7 mouse cellular contexts compared by ENCODE assay signal in genomic region chr9:110655651-110656007, GRCm38 (mm10). TPM values are rescaled to one million over a fixed set of nuclear protein-coding genes. Genes with fewer than 3 reads are reported as not detected.
DNase-seq lines count a peak whose midpoint lies in the region; ATAC-seq and TF ChIP-seq lines count a peak whose summit lies in the region.

No protein-coding gene starts in this region.

- ATAC-seq in embryonic facial prominence, embryonic 13.5 days (ENCODE audit: insufficient number of reproducible peaks, insufficient read depth, low FRiP score, low TSS enrichment, low read depth) = no peak
- ATAC-seq in intestine, embryonic 15.5 days = no peak
- peak; percentile 8 for ATAC-seq in neural tube, embryonic 13.5 days (ENCODE audit: low read depth)

- H3K36me3 ChIP-seq in embryonic facial prominence, embryonic 13.5 days = peaks cover 7% of the 10 kb centered on the region; the same call in 1 of the 2 replicates
- H3K36me3 ChIP-seq in intestine, embryonic 15.5 days = no peaks in the 10 kb centered on the region
- no peaks in the 10 kb centered on the region for H3K36me3 ChIP-seq in neural tube, embryonic 13.5 days

- H3K27ac ChIP-seq in layer of hippocampus, adult 2 months = peak overlapping the region; percentile 100
- peak overlapping the region; percentile 60; the same call in 1 of the 2 replicates for H3K27ac ChIP-seq in embryonic facial prominence, embryonic 13.5 days
- H3K27ac ChIP-seq in intestine, embryonic 15.5 days = peak overlapping the region; percentile 79
- H3K27ac ChIP-seq in neural tube, embryonic 13.5 days (replicated peaks) = peak overlapping the region; percentile 81

- WGBS in embryonic facial prominence, embryonic 13.5 days = 83% methylated on average over 10 of the region's 10 CpGs
- WGBS in intestine, embryonic 15.5 days = 79% methylated on average over 10 of the region's 10 CpGs
- WGBS in neural tube, embryonic 13.5 days = 84% methylated on average over 10 of the region's 10 CpGs

- peak overlapping the region; percentile 54 for H3K9ac ChIP-seq in embryonic facial prominence, embryonic 13.5 days
- H3K9ac ChIP-seq in intestine, embryonic 15.5 days = no peak overlapping the region; the same call in none of the 2 replicates
- H3K9ac ChIP-seq in neural tube, embryonic 13.5 days = peak overlapping the region; percentile 63

- H3K27me3 ChIP-seq in embryonic facial prominence, embryonic 13.5 days = peaks cover 48% of the 10 kb centered on the region
- H3K27me3 ChIP-seq in intestine, embryonic 15.5 days (replicated peaks) = peaks cover 20% of the 10 kb centered on the region
- peaks cover 31% of the 10 kb centered on the region for H3K27me3 ChIP-seq in neural tube, embryonic 13.5 days

- DNase-seq in layer of hippocampus, adult 2 months (ENCODE audit: low spot score in 2 of 2) = no peak
- DNase-seq in layer of hippocampus, postnatal 36 days = no peak
- DNase-seq in gastrocnemius, postnatal 10 days = no peak
- no peak for DNase-seq in adrenal gland, postnatal 4 days (ENCODE audit: low spot score in 2 of 2)

- no peaks in the 10 kb centered on the region for H3K9me3 ChIP-seq in embryonic facial prominence, embryonic 13.5 days
- no peaks in the 10 kb centered on the region for H3K9me3 ChIP-seq in intestine, embryonic 15.5 days
- no peaks in the 10 kb centered on the region for H3K9me3 ChIP-seq in neural tube, embryonic 13.5 days

- TF ChIP-seq CTCF in layer of hippocampus, adult 2 months (conservative IDR thresholded peaks at IDR 0.05) = no peak

- peak overlapping the region; percentile 73 for H3K4me2 ChIP-seq in embryonic facial prominence, embryonic 13.5 days
- peak overlapping the region; percentile 73 for H3K4me2 ChIP-seq in intestine, embryonic 15.5 days (replicated peaks)
- H3K4me2 ChIP-seq in neural tube, embryonic 13.5 days = peak overlapping the region; percentile 65

- H3K4me3 ChIP-seq in layer of hippocampus, adult 2 months = peak overlapping the region; percentile 73
- H3K4me3 ChIP-seq in embryonic facial prominence, embryonic 13.5 days = peak overlapping the region; percentile 70
- H3K4me3 ChIP-seq in intestine, embryonic 15.5 days (replicated peaks) = peak overlapping the region; percentile 75
- peak overlapping the region; percentile 69 for H3K4me3 ChIP-seq in neural tube, embryonic 13.5 days

- peaks cover 42% of the 10 kb centered on the region for H3K4me1 ChIP-seq in embryonic facial prominence, embryonic 13.5 days
- peaks cover 21% of the 10 kb centered on the region for H3K4me1 ChIP-seq in intestine, embryonic 15.5 days (replicated peaks)
- peaks cover 54% of the 10 kb centered on the region for H3K4me1 ChIP-seq in neural tube, embryonic 13.5 days (replicated peaks)

RNA-seq across cellular contexts. Expression of gene Ccdc12, which starts 0.7 kb away (rescaled TPM):
- total RNA-seq in layer of hippocampus, adult 2 months (2021) = 10 to 100 TPM; 50.2 to 66.0 TPM
- total RNA-seq in layer of hippocampus, postnatal 36 days (2021) = 10 to 100 TPM; 48.3 to 54.5 TPM
- polyA plus RNA-seq in embryonic facial prominence, embryonic 13.5 days (2015; fragmentation: Nextera tagmentation; extraction: Ambion mirVana) = 101 and 123 TPM in 2 replicates
- polyA plus RNA-seq in intestine, embryonic 15.5 days (2015; fragmentation: Nextera tagmentation; extraction: Ambion mirVana) = 162 and 166 TPM in 2 replicates
- 105 and 118 TPM in 2 replicates for polyA plus RNA-seq in neural tube, embryonic 13.5 days (2015; fragmentation: Nextera tagmentation; extraction: Ambion mirVana)
- 10 to 100 TPM; 50.3 to 53.6 TPM for total RNA-seq in gastrocnemius, postnatal 10 days (2021)
- total RNA-seq in adrenal gland, postnatal 4 days (2021) = 10 to 100 TPM; 65.9 to 74.9 TPM

RNA-seq across cellular contexts. Expression of gene Nbeal2, which starts 1.7 kb away (rescaled TPM):
- 10 to 100 TPM; 17.7 to 18.0 TPM for total RNA-seq in layer of hippocampus, adult 2 months (2021)
- 10 to 100 TPM; 14.0 to 17.5 TPM for total RNA-seq in layer of hippocampus, postnatal 36 days (2021)
- polyA plus RNA-seq in embryonic facial prominence, embryonic 13.5 days (2015; fragmentation: Nextera tagmentation; extraction: Ambion mirVana) = 1.8 and 2.4 TPM in 2 replicates
- polyA plus RNA-seq in intestine, embryonic 15.5 days (2015; fragmentation: Nextera tagmentation; extraction: Ambion mirVana) = 3.6 and 4.9 TPM in 2 replicates
- polyA plus RNA-seq in neural tube, embryonic 13.5 days (2015; fragmentation: Nextera tagmentation; extraction: Ambion mirVana) = 1.8 and 2.2 TPM in 2 replicates
- total RNA-seq in gastrocnemius, postnatal 10 days (2021) = 1 to 10 TPM; 2.2 to 3.4 TPM
- 10 to 100 TPM in 1 of 2 experiments, 1 to 10 TPM in 1; 8.9 to 11.8 TPM for total RNA-seq in adrenal gland, postnatal 4 days (2021)

RNA-seq across cellular contexts. Expression of gene Nradd, which starts 31.4 kb away (rescaled TPM):
- 1 to 10 TPM; 1.9 to 3.4 TPM for total RNA-seq in layer of hippocampus, adult 2 months (2021)
- total RNA-seq in layer of hippocampus, postnatal 36 days (2021) = 1 to 10 TPM; 1.8 to 2.4 TPM
- 77.5 and 77.8 TPM in 2 replicates for polyA plus RNA-seq in embryonic facial prominence, embryonic 13.5 days (2015; fragmentation: Nextera tagmentation; extraction: Ambion mirVana)
- polyA plus RNA-seq in intestine, embryonic 15.5 days (2015; fragmentation: Nextera tagmentation; extraction: Ambion mirVana) = 27.0 and 29.0 TPM in 2 replicates
- 38.0 and 39.3 TPM in 2 replicates for polyA plus RNA-seq in neural tube, embryonic 13.5 days (2015; fragmentation: Nextera tagmentation; extraction: Ambion mirVana)
- 1 to 10 TPM; 1.6 to 2.2 TPM for total RNA-seq in gastrocnemius, postnatal 10 days (2021)
- total RNA-seq in adrenal gland, postnatal 4 days (2021) = 10 to 100 TPM; 16.0 to 17.9 TPM
